Mouse (Mus musculus): ENCODE data around the gene 4931409K22Rik. TPM values are rescaled to one million over a fixed set of nuclear protein-coding genes. Genes with fewer than 3 reads are reported as not detected.

Gene 4931409K22Rik
- total RNA-seq, 1 experiment from 2014 or later, result not detected

Other genes with a start within 250 kb of the 4931409K22Rik start
- 2.6 and 4.8 TPM in 2 replicates for gene Kcnh2, start 205.2 kb downstream of the 4931409K22Rik start, total RNA-seq (2017)
- not detected in 2 replicates for gene Nos3, start 192.0 kb downstream of the 4931409K22Rik start, total RNA-seq (2017)
- 3.8 and 5.6 TPM in 2 replicates for gene Atg9b, start 164.7 kb downstream of the 4931409K22Rik start, total RNA-seq (2017)
- gene Abcb8, start 163.1 kb downstream of the 4931409K22Rik start, total RNA-seq (2017), result 8.6 and 19.1 TPM in 2 replicates
- gene Asic3, start 143.4 kb downstream of the 4931409K22Rik start, total RNA-seq (2017), result 0.19 TPM in 1 of 2 replicates, not detected in the other
- gene Cdk5, start 133.3 kb downstream of the 4931409K22Rik start, total RNA-seq (2017), result 17.2 and 32.2 TPM in 2 replicates
- 24.3 and 40.5 TPM in 2 replicates for gene Slc4a2, start 133.0 kb downstream of the 4931409K22Rik start, total RNA-seq (2017)
- gene Fastk, start 111.5 kb downstream of the 4931409K22Rik start, total RNA-seq (2017), result 14.8 and 29.4 TPM in 2 replicates
- 16.1 and 16.3 TPM in 2 replicates for gene Tmub1, start 109.0 kb downstream of the 4931409K22Rik start, total RNA-seq (2017)
- gene Agap3, start 104.6 kb downstream of the 4931409K22Rik start, total RNA-seq (2017), result 32.4 and 37.8 TPM in 2 replicates
- gene Gbx1, start 29.6 kb downstream of the 4931409K22Rik start, total RNA-seq (2017), result not detected in 2 replicates
- not detected in 2 replicates for gene Asb10, start 15.8 kb downstream of the 4931409K22Rik start, total RNA-seq (2017)
- 75.0 and 89.8 TPM in 2 replicates for gene Abcf2, start 20.7 kb upstream of the 4931409K22Rik start, total RNA-seq (2017)
- gene Chpf2, start 29.9 kb upstream of the 4931409K22Rik start, total RNA-seq (2017), result 12.0 and 15.5 TPM in 2 replicates
- 0.40 and 0.94 TPM in 2 replicates for gene Smarcd3, start 67.6 kb upstream of the 4931409K22Rik start, total RNA-seq (2017)
- 69.7 and 75.7 TPM in 2 replicates for gene Nub1, start 128.7 kb upstream of the 4931409K22Rik start, total RNA-seq (2017)
- 0.30 and 1.5 TPM in 2 replicates for gene Wdr86, start 173.9 kb upstream of the 4931409K22Rik start, total RNA-seq (2017)
- 22.8 TPM in 1 of 2 replicates, not detected in the other for gene Crygn, start 201.2 kb upstream of the 4931409K22Rik start, total RNA-seq (2017)